Mouse (Mus musculus) bone marrow macrophage, adult 2 months (primary cell): ENCODE results near the gene Slc22a23. TPM values are rescaled to one million over a fixed set of nuclear protein-coding genes. Genes with fewer than 3 reads are reported as not detected.
A peak's percentile ranks its signal among the peaks of the same experiment; 100 is the strongest.

Experiments used
- H3K27ac ChIP-seq: 2 replicates; pipeline ENCODE4 v1.5.1; 2012; ENCODE audit warnings: low read depth, low read length; ENCODE audit not compliant: insufficient read depth
- H3K4me1 ChIP-seq: 2 replicates; pipeline ENCODE4 v1.6.1; 2012; ENCODE audit warnings: low read length; ENCODE audit not compliant: control insufficient read depth, insufficient read depth
- H3K4me3 ChIP-seq: 2 replicates; pipeline ENCODE4 v1.5.1; 2012; ENCODE audit warnings: mild to moderate bottlenecking, low read length, moderate library complexity; ENCODE audit not compliant: insufficient read depth
- CTCF ChIP-seq: IDR thresholded peaks from 2 replicates; pipeline ENCODE4 v1.5.1; 2012; ENCODE audit warnings: low read depth, mild to moderate bottlenecking, low read length, moderate library complexity
- POLR2A ChIP-seq: IDR thresholded peaks from 2 replicates; pipeline ENCODE4 v1.6.1; 2012; ENCODE audit warnings: mild to moderate bottlenecking, low read depth, low read length, borderline replicate concordance
- polyA plus RNA-seq: library from polyadenylated mRNA; stranded (reverse); fragments of >200 nt; gene quantifications from 2 replicates; pipeline ENCODE4 v1.2.4, GENCODE M21; 2012; ENCODE audit not compliant: missing spikeins, insufficient read depth, insufficient read length

Slc22a23 gene
- polyA plus RNA-seq, 1 experiment, result not detected

GRCm38 (mm10) chr13:34157596-34158157 is 187.3 kb downstream of the Slc22a23 start:
- Histone ChIP-seq H3K4me1 (peaks cover 20% of the 10 kb centered on the region), H3K4me3 (no peak overlapping the region), H3K27ac (no peak overlapping the region)
- TF ChIP-seq CTCF, result no peak
- TF ChIP-seq POLR2A, result no peak

- Histone ChIP-seq H3K4me1 (peaks cover 13% of the 10 kb centered on the region), H3K4me3 (no peak overlapping the region), H3K27ac (no peak overlapping the region)
- TF ChIP-seq CTCF, result no peak
- TF ChIP-seq POLR2A, result no peak
Measured at GRCm38 (mm10) chr13:34156840-34157185, 188.2 kb downstream of the Slc22a23 start.

DNA sequence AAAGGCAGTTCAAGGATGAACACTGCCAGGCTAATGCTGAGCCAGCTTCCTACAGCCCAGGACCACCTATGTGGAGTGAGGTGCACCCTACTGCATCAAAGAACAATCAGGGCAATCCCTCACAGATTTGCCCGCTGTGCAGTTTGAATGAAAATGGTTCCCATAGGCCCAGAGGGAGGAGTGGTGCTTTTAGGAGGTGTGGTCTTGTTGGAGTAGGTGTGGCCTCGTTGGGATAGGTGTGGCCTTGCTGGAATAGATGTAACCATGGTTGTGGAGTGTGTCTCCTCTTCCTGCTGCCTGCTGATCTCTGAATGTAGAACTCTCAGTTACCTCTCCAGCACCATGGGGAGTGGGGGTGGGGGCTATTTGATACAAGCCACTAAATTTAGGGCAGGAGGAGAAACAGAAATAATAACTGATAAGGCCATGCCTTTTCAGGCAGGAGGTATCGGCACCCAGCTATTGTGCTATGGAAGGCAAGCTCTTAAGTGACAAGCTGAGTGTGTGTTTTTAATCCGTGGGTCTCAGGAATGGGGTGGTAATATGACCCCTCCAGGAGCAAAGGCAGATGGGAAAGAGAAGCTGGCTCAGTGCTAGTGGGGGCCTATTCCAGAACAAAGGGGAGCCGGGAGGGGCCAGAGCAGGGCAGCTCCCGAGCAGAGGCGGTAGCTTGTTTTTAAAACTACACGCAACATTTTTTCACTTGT is 188.7 kb downstream of the Slc22a23 start:
- TF ChIP-seq POLR2A, result no peak
- peaks cover 13% of the 10 kb centered on the region for H3K4me1 ChIP-seq
- no peak overlapping the region for H3K4me3 ChIP-seq
- H3K27ac ChIP-seq, result no peak overlapping the region

GRCm38 (mm10) chr13:34154931-34155272 is 190.1 kb downstream of the Slc22a23 start:
- H3K27ac ChIP-seq, result no peak overlapping the region
- H3K4me3 ChIP-seq, result no peak overlapping the region
- TF ChIP-seq POLR2A (no peak), CTCF (no peak)
- H3K4me1 ChIP-seq, result peaks cover 11% of the 10 kb centered on the region

DNA sequence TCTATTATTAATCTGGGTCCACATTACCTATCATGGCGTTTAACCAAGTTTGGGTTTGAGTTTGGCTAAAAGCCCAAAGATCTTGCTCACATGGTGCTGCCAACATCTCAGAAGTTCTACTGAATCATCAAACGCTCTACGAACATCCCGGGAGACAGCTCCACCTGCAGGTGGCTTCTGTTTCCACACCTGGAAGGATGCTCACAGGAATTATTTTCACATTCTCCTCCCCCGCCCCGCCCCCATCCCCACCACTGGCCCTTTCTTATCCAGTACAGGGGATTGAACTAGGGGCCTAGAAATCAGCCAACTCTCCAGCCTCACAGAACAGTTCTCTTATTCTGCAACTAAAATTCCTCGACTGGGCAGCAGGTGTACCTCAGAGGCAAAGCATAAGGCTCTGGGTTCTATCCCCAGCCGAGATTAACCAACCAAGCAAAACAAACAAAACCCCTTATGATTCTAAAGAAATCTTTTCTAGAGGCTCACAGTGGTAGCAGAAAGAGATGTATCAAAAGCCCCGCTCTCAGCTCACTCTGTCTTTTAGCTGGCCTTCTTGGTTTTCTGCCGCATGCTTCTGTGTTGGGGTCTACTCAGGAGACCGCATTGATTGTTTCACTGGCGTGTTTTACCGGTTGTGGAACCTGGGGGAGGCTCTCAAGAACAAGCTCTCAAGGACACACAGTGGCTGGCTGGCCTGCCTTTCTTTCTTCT is 190.6 kb downstream of the Slc22a23 start:
- no peak for TF ChIP-seq POLR2A
- peak; percentile 30 for TF ChIP-seq CTCF
- H3K4me3 ChIP-seq, result no peak overlapping the region
- H3K4me1 ChIP-seq, result peaks cover 10% of the 10 kb centered on the region
- H3K27ac ChIP-seq, result no peak overlapping the region

- Histone ChIP-seq H3K27ac (no peak overlapping the region), H3K4me3 (no peak overlapping the region), H3K4me1 (peaks cover 10% of the 10 kb centered on the region)
- no peak for TF ChIP-seq POLR2A
- no peak for TF ChIP-seq CTCF
Measured at GRCm38 (mm10) chr13:34153254-34154011, 191.5 kb downstream of the Slc22a23 start.

DNA sequence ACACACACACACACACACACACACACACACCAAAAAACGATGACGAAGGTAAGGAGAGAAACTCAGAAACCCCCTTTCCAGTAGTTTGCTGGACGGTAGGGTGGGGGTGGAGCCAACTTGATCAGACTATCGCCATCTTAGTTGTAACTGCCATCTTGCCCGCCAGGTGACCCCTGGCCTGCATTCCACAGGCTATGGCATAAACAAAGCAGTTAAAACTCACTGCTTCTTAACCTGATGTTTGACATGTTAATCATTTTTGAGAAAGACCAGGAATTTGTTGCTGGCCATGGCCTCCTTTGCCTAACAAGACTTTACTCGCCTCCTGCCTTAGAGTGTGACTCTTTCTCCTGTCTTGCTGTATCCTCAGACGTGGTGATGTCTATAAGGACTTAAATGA is 192.3 kb downstream of the Slc22a23 start:
- H3K4me1 ChIP-seq, result peaks cover 9% of the 10 kb centered on the region
- no peak overlapping the region for H3K4me3 ChIP-seq
- TF ChIP-seq CTCF (no peak), POLR2A (no peak)
- no peak overlapping the region for H3K27ac ChIP-seq

GRCm38 (mm10) chr13:34151425-34151824 is 193.6 kb downstream of the Slc22a23 start:
- no peak for TF ChIP-seq POLR2A
- TF ChIP-seq CTCF, result no peak
- no peak overlapping the region for H3K27ac ChIP-seq
- no peak overlapping the region for H3K4me3 ChIP-seq
- peaks cover 9% of the 10 kb centered on the region for H3K4me1 ChIP-seq

- Histone ChIP-seq H3K4me3 (no peak overlapping the region), H3K4me1 (peaks cover 2% of the 10 kb centered on the region; the same call in 1 of the 2 replicates), H3K27ac (no peak overlapping the region)
- TF ChIP-seq CTCF (no peak), POLR2A (no peak)
Measured at GRCm38 (mm10) chr13:34150271-34151027, 194.5 kb downstream of the Slc22a23 start.
